Mouse (Mus musculus) layer of hippocampus, postnatal 14 days (tissue): ENCODE data around the gene Ddx20. TPM values are rescaled to one million over a fixed set of nuclear protein-coding genes. Genes with fewer than 3 reads are reported as not detected.
A peak's percentile ranks its signal among the peaks of the same experiment; 100 is the strongest.

ENCODE experiments used
- DNase-seq, 2 experiments: peaks; one replicate each; pipeline ENCODE4 v3.0.0; 2021 to 2022; ENCODE audit warnings: low spot score in 2 of 2, mixed read lengths in 1 of 2
- total RNA-seq, 2 experiments: library from RNA; stranded (reverse); gene quantifications; 2 replicates each; pipeline ENCODE4 v1.2.3; 2021

The Ddx20 gene
- total RNA-seq, 2 experiments from 2014 or later = 9.5 to 12.3 TPM

GRCm38 (mm10) chr3:105674595-105675218, 12.7 kb downstream of the Ddx20 start:
- peak; percentile 57 to 90 for DNase-seq

- DNase-seq = no peak
Measured at GRCm38 (mm10) chr3:105670801-105671200, 16.6 kb downstream of the Ddx20 start.

GRCm38 (mm10) chr3:105669776-105670175, 17.6 kb downstream of the Ddx20 start:
- no peak for DNase-seq

GRCm38 (mm10) chr3:105668161-105668560, 19.2 kb downstream of the Ddx20 start:
- no peak for DNase-seq

- DNase-seq = no peak
Measured at GRCm38 (mm10) chr3:105666996-105667523, 20.3 kb downstream of the Ddx20 start.

- DNase-seq = no peak
Measured at GRCm38 (mm10) chr3:105665105-105665765, 22.1 kb downstream of the Ddx20 start.

GRCm38 (mm10) chr3:105663043-105663442, 24.3 kb downstream of the Ddx20 start:
- DNase-seq = no peak

GRCm38 (mm10) chr3:105660530-105660929, 26.8 kb downstream of the Ddx20 start:
- no peak for DNase-seq

GRCm38 (mm10) chr3:105655031-105655585, 32.3 kb downstream of the Ddx20 start:
- no peak for DNase-seq

- peak; percentile 24 to 41 for DNase-seq
Measured at GRCm38 (mm10) chr3:105653544-105654380, 33.6 kb downstream of the Ddx20 start.

GRCm38 (mm10) chr3:105648889-105649567, 38.3 kb downstream of the Ddx20 start:
- DNase-seq = no peak

- DNase-seq = no peak
Measured at GRCm38 (mm10) chr3:105643566-105643965, 43.8 kb downstream of the Ddx20 start.

GRCm38 (mm10) chr3:105642186-105642585, 45.2 kb downstream of the Ddx20 start:
- DNase-seq = no peak

- DNase-seq = no peak
Measured at GRCm38 (mm10) chr3:105633021-105633420, 54.4 kb downstream of the Ddx20 start.

GRCm38 (mm10) chr3:105632296-105632695, 55.1 kb downstream of the Ddx20 start:
- no peak for DNase-seq

Other genes with a start within 250 kb of the Ddx20 start
- gene Kcnd3, start 235.2 kb downstream of the Ddx20 start, total RNA-seq = 10 to 100 TPM; 46.4 to 49.8 TPM
- 10 to 100 TPM; 50.0 to 50.9 TPM for gene Inka2, start 17.0 kb upstream of the Ddx20 start, total RNA-seq
- gene Rap1a, start 113.8 kb upstream of the Ddx20 start, total RNA-seq = 100 to 1,000 TPM; 125 to 130 TPM
- gene Adora3, start 183.3 kb upstream of the Ddx20 start, total RNA-seq = under 1 TPM; 0.62 to 0.95 TPM
- under 1 TPM in 1 of 2 experiments, not detected in 1; 0.69 TPM for gene Tmigd3, start 183.3 kb upstream of the Ddx20 start, total RNA-seq
- gene I830077J02Rik, start 245.1 kb upstream of the Ddx20 start, total RNA-seq = under 1 TPM; 0.55 to 0.86 TPM